Mouse (Mus musculus) G1E (cell line): Measurements from ENCODE around the gene Osmr.

Experiments
- CTCF ChIP-seq: IDR thresholded peaks from 2 replicates; pipeline ENCODE4 v1.5.1; 2012; ENCODE audit warnings: low read depth, low read length, inconsistent platforms, mixed read lengths
- GATA1 ChIP-seq: IDR thresholded peaks from 2 replicates; pipeline ENCODE4 v1.6.1; 2012; ENCODE audit warnings: borderline replicate concordance, low read length, inconsistent platforms, mixed read lengths
- TAL1 ChIP-seq: conservative IDR thresholded peaks from 2 replicates; pipeline ENCODE4 v1.6.1; 2012; ENCODE audit warnings: low read depth, low read length, inconsistent platforms, mixed read lengths

DNA sequence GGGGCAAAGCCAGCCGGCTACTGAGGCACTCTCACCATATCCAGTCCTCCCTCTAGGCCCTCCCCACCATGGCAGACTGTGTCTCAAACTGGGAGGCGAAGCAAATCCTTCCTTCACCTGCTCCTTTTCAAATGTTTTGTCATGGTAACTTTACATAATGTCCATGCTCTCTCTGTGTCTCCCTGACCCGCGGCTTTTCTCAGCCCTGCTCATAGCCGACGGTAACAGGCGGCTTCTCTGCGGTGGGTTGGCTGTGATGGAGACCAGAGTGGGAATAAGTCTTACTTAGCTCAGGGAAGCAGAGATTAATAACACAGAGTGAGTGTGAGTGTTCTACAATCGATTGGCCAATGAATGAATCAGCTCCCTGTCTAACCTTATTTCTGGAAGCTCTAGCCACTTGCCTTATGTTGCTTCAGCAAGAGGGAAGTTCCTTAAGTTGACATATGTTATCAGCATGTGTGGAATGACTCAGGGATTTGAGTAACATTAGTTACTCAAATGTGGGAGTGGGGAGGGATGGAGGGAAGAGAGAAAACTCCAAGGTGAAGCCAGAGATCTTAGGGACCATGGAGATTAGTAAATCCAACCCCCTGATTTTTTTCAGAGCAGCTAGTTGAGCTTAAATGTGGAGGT is 17.4 kb downstream of the Osmr start:
- TF ChIP-seq CTCF = no peak
- no peak for TF ChIP-seq GATA1
- TF ChIP-seq TAL1 = no peak
